Mouse (Mus musculus) liver, embryonic 14.5 days (tissue): ENCODE results near the gene Iqcc. TPM values are rescaled to one million over a fixed set of nuclear protein-coding genes. Genes with fewer than 3 reads are reported as not detected.

Source experiments
- ATAC-seq: fragments of 200-750 bp; cut with Nextera tagmentation; 2 replicates; pipeline ENCODE4 v1.8.0; 2017; ENCODE audit warnings: moderate number of reproducible peaks, mild to moderate bottlenecking, moderate library complexity; ENCODE audit not compliant: insufficient read depth
- DNase-seq, 3 experiments: peaks; one replicate each; pipeline ENCODE4 v3.0.0-alpha.2; 2012 to 2013; ENCODE audit warnings: low read depth in 3 of 3, low spot score in 3 of 3
- H3K27ac ChIP-seq: fragments of 300-500 bp; sonication (generic); 2 replicates; pipeline ENCODE4 v1.5.1; 2014; ENCODE audit warnings: moderate library complexity, mild to moderate bottlenecking, control low read depth, inconsistent platforms
- H3K27me3 ChIP-seq: fragments of 300-500 bp; sonication (generic); 2 replicates; pipeline ENCODE4 v1.6.1; 2014; ENCODE audit warnings: mild to moderate bottlenecking, low read length, moderate library complexity; ENCODE audit not compliant: control insufficient read depth, insufficient read depth
- H3K36me3 ChIP-seq: fragments of 300-500 bp; sonication (generic); replicated peaks from 2 replicates; pipeline ENCODE4 v1.6.1; 2014; ENCODE audit warnings: low read depth; ENCODE audit not compliant: control insufficient read depth, insufficient read depth
- H3K4me1 ChIP-seq, 2 experiments: fragments of 200-500 bp in 1 of 2; fragments of 300-500 bp in 1 of 2; sonication (generic) in 1 of 2; replicated peaks; 2 replicates each; pipeline ENCODE4 v1.6.1; 2012 to 2014; ENCODE audit warnings: antibody characterized with exemption in 1 of 2, inconsistent platforms in 1 of 2, low read length in 1 of 2; ENCODE audit not compliant: control insufficient read depth in 2 of 2, insufficient read depth in 2 of 2
- H3K4me2 ChIP-seq: fragments of 300-500 bp; sonication (generic); 2 replicates; pipeline ENCODE4 v1.6.1; 2014; ENCODE audit warnings: low read depth, mild to moderate bottlenecking, control low read depth, moderate library complexity
- H3K4me3 ChIP-seq, 2 experiments: fragments of 200-500 bp in 1 of 2; fragments of 300-500 bp in 1 of 2; sonication (generic) in 1 of 2; 2 replicates each; pipeline ENCODE4 v1.5.1; 2012 to 2014; ENCODE audit warnings: low read depth in 2 of 2, low read length in 2 of 2, mild to moderate bottlenecking in 2 of 2, control low read depth in 1 of 2, inconsistent platforms in 1 of 2, moderate library complexity in 1 of 2; ENCODE audit not compliant: insufficient read depth in 1 of 2
- H3K9ac ChIP-seq: fragments of 300-500 bp; sonication (generic); replicated peaks from 2 replicates; pipeline ENCODE4 v1.6.1; 2014; ENCODE audit warnings: mild to moderate bottlenecking, control low read depth, moderate library complexity
- H3K9me3 ChIP-seq: fragments of 300-500 bp; sonication (generic); 2 replicates; pipeline ENCODE4 v1.6.1; 2016; ENCODE audit warnings: low read length, mixed read lengths; ENCODE audit not compliant: control insufficient read depth
- CTCF ChIP-seq: IDR thresholded peaks from 2 replicates; pipeline ENCODE4 v1.5.1; 2016; ENCODE audit warnings: antibody characterized with exemption, low read depth, control low read depth
- EP300 ChIP-seq: IDR thresholded peaks from 2 replicates; pipeline ENCODE4 v1.6.1; 2016; ENCODE audit warnings: antibody characterized with exemption, low read depth
- WGBS: fragments of 180-500 bp; shearing (Covaris S2); extraction: QIAGEN DNeasy Blood & Tissue Kit; methylation state at CpG from one replicate; pipeline ENCODE4 v1.1.7; 2014; ENCODE audit not compliant: insufficient replicate concordance; 5-methylcytosine and 5-hydroxymethylcytosine counted together
- polyA plus RNA-seq, 2 experiments: library from polyadenylated mRNA; depleted of rRNA in 1 of 2; stranded (reverse) in 1 of 2; unstranded in 1 of 2; fragments of >200 nt; fragmentation: Nextera tagmentation in 1 of 2; extraction: Ambion mirVana in 1 of 2; gene quantifications; 2 replicates each; pipeline versions ENCODE4 v1.2.1 to v1.2.3; 2012 to 2014

Gene Iqcc
- polyA plus RNA-seq, 2 experiments = 7.0 to 8.8 TPM

- Histone ChIP-seq H3K4me2 (peak overlapping the region; percentile 91), H3K27ac (no peak overlapping the region), H3K4me3 (peak overlapping the region; percentile 80 to 87), H3K36me3 (no peaks in the 10 kb centered on the region; the same call in 1 of the 2 replicates), H3K9ac (peak overlapping the region; percentile 86), H3K4me1 (peaks cover 9 to 13% of the 10 kb centered on the region in 2 experiments), H3K27me3 (no peaks in the 10 kb centered on the region), H3K9me3 (no peaks in the 10 kb centered on the region)
- ATAC-seq (no peak), DNase-seq (no peak)
- TF ChIP-seq CTCF = no peak
- TF ChIP-seq EP300 = no peak
- 86% methylated on average over 5 of the region's 5 CpGs for WGBS
Observed at GRCm38 (mm10) chr4:129618031-129618430, 868 bp downstream of the Iqcc start.

- Histone ChIP-seq H3K9ac (no peak overlapping the region), H3K36me3 (no peaks in the 10 kb centered on the region; the same call in 1 of the 2 replicates), H3K9me3 (no peaks in the 10 kb centered on the region), H3K27me3 (no peaks in the 10 kb centered on the region), H3K4me3 (no peak overlapping the region), H3K27ac (no peak overlapping the region), H3K4me2 (no peak overlapping the region), H3K4me1 (peaks cover 5 to 8% of the 10 kb centered on the region in 2 experiments)
- DNase-seq (no peak), ATAC-seq (no peak)
- 84% methylated on average over 7 of the region's 7 CpGs for WGBS
- TF ChIP-seq CTCF (no peak), EP300 (no peak)
Observed at GRCm38 (mm10) chr4:129617121-129617641, 1.7 kb downstream of the Iqcc start.

GRCm38 (mm10) chr4:129616631-129617030 is 2.3 kb downstream of the Iqcc start:
- no peaks in the 10 kb centered on the region for H3K9me3 ChIP-seq
- DNase-seq (no peak), ATAC-seq (no peak)
- H3K4me1 ChIP-seq = peaks cover 5 to 8% of the 10 kb centered on the region in 2 experiments
- H3K27me3 ChIP-seq = no peaks in the 10 kb centered on the region
- H3K36me3 ChIP-seq = no peaks in the 10 kb centered on the region; the same call in 1 of the 2 replicates
- no peak overlapping the region for H3K4me3 ChIP-seq
- H3K9ac ChIP-seq = no peak overlapping the region
- no peak overlapping the region for H3K4me2 ChIP-seq
- H3K27ac ChIP-seq = no peak overlapping the region
- WGBS = 79% methylated on average over 3 of the region's 3 CpGs
- no peak for TF ChIP-seq EP300
- no peak for TF ChIP-seq CTCF

DNA sequence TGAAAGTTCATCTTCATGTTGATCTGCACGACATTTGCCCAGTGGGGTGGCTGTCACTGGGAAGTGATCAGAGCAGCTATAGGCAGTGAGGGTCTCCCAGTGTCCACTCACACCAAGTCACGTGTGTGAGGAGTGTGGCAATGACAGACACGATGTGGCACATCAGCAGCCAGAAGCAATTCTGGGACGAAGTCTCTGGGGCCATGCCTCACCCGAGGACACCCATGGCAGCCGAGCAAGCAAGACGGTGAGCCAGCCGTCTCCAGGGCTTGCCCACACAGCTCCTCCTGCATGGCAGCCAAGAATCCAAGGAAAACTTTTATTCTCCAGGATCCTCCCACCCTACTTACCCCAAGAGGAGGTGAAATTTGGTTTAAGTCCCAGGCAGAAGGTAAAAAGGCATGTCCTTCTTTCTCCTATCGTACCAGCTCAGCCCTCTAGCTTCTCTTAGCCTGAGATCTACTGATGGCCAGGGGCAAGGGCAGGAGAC is 3.1 kb downstream of the Iqcc start:
- DNase-seq (no peak), ATAC-seq (no peak)
- WGBS = 83% methylated on average over 9 of the region's 9 CpGs
- Histone ChIP-seq H3K4me1 (peaks cover 5 to 8% of the 10 kb centered on the region in 2 experiments), H3K36me3 (no peaks in the 10 kb centered on the region; the same call in 1 of the 2 replicates), H3K9me3 (no peaks in the 10 kb centered on the region), H3K4me3 (no peak overlapping the region), H3K4me2 (no peak overlapping the region), H3K9ac (no peak overlapping the region), H3K27me3 (no peaks in the 10 kb centered on the region), H3K27ac (no peak overlapping the region)
- TF ChIP-seq EP300 = no peak
- no peak for TF ChIP-seq CTCF

- 76% methylated on average over 6 of the region's 6 CpGs for WGBS
- no peaks in the 10 kb centered on the region for H3K27me3 ChIP-seq
- no peak within 1 kb of the TSS for H3K27ac ChIP-seq
- peaks cover 4% of the 10 kb centered on the region for H3K36me3 ChIP-seq
- no peak within 1 kb of the TSS for H3K4me2 ChIP-seq
- DNase-seq (no peak), ATAC-seq (no peak)
- H3K9ac ChIP-seq = no peak within 1 kb of the TSS
- no peaks in the 10 kb centered on the region for H3K9me3 ChIP-seq
- no peak for TF ChIP-seq CTCF
- no peak for TF ChIP-seq EP300
- H3K4me1 ChIP-seq = peaks cover 5% of the 10 kb centered on the region in 2 experiments
- H3K4me3 ChIP-seq = no peak within 1 kb of the TSS
Observed at GRCm38 (mm10) chr4:129614093-129614492, 4.8 kb downstream of the Iqcc start, which contains the start of gene Dcdc2b. Gene Dcdc2b, minus strand, starts transcription at chr4:129614257.
